Mouse (Mus musculus): ENCODE results near the gene Rasa3. TPM values are rescaled to one million over a fixed set of nuclear protein-coding genes. Genes with fewer than 3 reads are reported as not detected.

The Rasa3 gene
- total RNA-seq (2017): 437 and 443 TPM in 2 replicates

DNA sequence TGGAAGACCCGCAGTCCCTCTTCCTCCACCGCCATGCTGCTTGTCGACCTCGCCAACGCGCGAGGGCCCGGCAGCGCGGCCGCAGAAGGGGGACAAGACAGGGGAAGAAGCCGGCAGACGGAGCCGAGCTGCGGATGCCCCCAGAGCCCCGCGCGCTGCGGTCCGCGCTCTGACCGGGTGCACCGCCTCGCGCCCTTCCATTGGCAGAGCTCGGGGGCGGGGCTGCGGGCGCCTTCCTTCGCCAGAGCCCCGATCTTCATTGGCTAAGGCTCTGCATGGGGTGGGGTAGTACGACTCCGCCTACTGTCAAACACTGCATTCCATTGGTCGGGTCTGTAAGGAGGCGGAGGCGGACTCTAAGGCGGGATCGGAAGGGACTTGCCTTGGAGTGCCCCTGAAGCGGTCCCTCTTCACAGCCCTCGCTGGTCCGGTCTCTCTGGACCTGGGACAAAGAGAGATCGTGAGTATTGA, at the start of gene Rasa3:
Gene Rasa3 (minus strand): TSS at position 191 of the 471 bp plus-strand sequence.
- peak; percentile 77 for ATAC-seq (ENCODE audit: extremely low read depth, insufficient number of reproducible peaks, low FRiP score, poor library complexity, severe bottlenecking)

DNA sequence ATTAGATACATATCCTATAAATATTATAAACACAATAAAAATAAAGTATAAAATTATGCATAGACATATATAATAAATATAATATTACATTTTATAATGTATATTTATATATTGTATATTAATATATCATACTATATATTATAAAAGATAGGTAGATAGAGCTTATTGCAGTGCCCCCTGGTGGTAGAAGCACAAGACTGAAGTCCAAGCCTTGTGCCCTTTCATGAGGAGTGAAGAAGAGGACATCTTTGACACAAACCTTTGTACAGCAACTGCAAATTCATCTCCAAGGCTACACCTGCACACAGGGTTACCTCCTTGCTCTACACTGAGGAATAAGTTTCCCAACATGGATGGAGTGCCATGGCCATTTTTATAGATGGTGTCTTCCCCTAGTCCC, 48.3 kb upstream of the Rasa3 start:
- ATAC-seq (ENCODE audit: extremely low read depth, insufficient number of reproducible peaks, low FRiP score, poor library complexity, severe bottlenecking): peak; percentile 56; the same call in 1 of the 2 replicates

DNA sequence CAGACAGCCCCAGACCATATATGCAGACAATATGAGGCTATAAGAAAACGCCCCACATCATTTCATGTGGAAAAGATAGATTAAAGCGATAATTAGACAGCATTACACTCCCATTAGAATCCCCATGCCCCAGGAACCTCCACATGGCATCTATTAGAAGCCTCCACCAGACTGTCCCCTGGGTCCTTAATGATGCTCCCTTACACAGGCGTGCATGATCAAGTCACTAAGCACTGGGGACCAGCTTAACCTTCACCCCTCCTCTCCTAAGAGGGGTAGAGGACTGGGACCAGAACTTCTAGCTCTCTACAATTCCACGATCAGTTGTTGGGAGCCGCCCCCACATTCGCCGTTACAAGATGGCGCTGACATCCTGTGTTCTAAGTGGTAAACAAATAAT, 41.6 kb upstream of the Rasa3 start:
- ATAC-seq (ENCODE audit: extremely low read depth, insufficient number of reproducible peaks, low FRiP score, poor library complexity, severe bottlenecking): no peak

DNA sequence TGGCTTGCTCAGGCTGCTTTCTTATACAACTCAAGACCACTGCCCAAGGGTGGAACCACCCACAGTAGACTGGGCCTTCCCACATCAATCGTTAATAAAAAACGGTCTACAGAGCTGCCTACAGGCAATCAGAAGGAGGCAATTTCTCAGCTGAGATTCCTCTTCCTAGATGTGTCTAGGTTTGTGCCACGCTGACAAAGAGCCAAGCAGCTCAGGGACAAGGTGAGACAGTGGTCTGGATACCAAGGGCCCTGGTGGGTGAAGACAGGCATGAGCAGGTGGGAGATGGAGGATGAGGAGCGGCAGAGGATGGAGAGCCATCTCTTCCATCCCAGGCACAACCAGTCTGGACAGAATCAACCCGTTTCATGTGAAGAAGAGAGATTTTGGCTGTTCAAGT, 31.1 kb upstream of the Rasa3 start:
- no peak for ATAC-seq (ENCODE audit: extremely low read depth, insufficient number of reproducible peaks, low FRiP score, poor library complexity, severe bottlenecking)

DNA sequence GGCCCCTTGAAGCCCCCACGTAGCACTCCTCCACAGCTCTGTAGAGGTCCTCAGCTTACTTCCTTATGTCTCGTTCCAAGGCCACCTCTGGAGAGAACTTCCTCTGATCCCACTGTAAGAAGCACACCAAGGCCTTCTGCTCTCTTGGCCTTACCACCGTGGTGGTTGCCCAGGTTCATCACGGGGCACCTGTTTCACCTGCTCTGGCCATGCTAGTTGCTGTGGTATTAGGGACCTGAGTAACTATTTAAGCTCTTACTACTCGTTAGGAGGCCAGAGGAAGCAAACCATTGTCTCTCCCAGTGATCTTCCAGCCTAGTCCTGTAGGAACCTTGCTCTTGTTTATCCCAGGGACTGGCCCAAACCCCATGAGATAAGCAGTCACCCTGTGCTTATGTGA, 29.5 kb upstream of the Rasa3 start:
- no peak for ATAC-seq (ENCODE audit: extremely low read depth, insufficient number of reproducible peaks, low FRiP score, poor library complexity, severe bottlenecking)

DNA sequence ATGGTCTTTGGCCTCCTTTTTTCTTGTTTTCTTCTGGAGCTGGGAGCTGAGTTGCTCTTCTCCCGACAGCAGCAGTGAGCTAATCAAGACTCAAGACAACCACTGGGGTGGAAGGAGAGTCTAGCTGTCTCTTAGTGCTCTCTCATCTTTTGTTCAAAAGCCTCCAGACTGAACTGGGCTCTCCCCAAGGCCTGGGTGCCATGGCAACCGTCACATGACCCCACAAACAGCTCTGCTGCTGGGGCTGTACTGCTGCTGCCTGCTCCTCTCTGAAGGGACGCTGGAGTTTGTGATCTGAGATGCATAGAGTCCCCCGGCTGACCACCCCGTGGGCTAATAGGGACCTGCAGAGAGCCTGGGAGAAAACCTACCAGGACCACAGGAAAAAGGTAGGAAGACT, 28.3 kb upstream of the Rasa3 start, which contains the start of gene Cfap97d2:
Gene Cfap97d2 (plus strand): TSS at position 222 of the 400 bp plus-strand sequence.
- 0 out of 2 replicates have a peak, but pooled peaks have one; percentile 23 for ATAC-seq (ENCODE audit: extremely low read depth, insufficient number of reproducible peaks, low FRiP score, poor library complexity, severe bottlenecking)

DNA sequence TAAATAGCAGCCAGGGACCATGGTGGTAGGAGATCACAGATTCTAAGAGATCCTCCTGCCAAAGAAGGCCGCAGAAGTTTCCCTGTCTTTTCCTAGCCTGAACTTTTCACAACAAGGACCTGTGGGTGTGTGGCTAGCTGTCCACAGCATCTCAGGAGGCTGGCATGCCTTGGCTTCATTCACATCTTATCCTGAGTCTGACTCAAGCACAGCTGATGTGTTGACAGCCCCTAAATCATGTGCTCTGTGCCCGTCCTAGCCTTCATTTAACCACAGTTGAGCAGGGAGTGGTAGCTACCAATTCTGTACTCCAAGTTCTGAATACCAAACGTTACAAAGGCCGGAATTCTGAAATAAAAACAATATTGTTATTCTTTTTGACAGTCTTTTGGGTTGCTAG, 26.9 kb upstream of the Rasa3 start:
- ATAC-seq (ENCODE audit: extremely low read depth, insufficient number of reproducible peaks, low FRiP score, poor library complexity, severe bottlenecking): no peak

DNA sequence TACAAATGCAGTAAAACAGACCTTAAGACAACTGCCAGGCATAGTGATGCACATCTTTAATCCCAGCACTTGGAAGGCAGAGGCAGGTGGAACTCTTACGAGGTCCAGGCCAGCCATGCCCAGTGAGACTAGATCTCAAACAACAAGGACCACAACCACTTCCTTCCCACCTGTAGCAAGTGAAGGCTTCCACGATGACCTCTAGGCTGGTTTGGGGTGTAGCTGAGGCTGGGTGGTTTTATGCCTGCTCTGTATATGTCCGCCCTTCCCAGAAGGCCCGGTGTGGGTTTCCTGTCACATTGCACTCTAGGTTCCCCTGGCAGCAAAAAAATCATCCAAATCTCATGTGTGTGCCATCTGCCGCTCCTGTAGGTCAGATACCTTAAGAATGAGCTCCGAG, 26.4 kb upstream of the Rasa3 start:
- ATAC-seq (ENCODE audit: extremely low read depth, insufficient number of reproducible peaks, low FRiP score, poor library complexity, severe bottlenecking): no peak

DNA sequence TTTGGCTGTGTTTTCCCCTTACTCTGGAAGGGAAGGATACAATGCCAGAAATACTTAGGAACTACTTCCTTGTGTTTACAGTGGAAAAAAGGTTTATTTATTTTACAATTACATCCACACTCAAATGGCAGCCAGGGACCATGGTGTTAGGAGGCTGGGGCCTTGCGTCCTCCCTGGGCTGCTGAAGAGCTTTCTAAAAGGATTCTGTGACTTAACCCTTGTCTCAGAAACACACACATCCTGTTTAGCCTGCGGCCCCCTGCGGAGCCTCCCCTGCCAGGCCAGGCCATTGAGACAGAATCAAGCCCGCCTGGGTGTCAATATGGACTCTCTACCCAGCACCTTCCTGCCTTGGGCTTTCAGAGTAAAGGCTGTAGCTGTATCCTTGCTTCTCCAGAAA, 25.4 kb upstream of the Rasa3 start:
- ATAC-seq (ENCODE audit: extremely low read depth, insufficient number of reproducible peaks, low FRiP score, poor library complexity, severe bottlenecking): no peak

DNA sequence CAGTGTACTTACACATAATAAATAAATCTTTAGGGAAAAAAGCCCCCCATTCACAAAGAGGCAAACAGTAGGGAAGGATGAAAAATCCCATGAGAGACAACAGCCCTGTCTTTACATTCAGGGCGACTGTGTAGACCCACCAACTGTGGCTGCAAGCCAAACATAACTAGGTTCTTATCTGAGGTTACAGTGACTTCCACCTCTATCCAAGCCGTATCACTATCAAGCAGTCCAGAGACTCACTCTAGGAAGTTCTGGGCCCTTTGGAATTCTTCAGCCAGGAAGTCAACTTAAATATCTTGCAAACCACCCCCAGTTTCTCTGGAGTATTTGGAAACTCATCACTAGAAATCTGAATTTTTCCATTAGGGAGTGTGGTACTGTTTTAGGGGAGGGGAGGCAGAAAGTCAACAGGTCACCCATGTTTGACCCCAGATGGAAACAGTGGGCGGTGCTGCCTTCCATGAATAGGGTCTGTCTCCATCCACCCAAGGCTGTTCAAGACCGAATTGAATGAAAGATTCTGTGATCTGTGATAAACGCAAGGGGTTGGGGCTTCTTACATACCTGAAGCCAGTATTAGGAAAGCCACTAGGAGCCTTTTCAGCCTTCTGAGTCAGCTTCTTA, 22.0 kb upstream of the Rasa3 start:
- no peak for ATAC-seq (ENCODE audit: extremely low read depth, insufficient number of reproducible peaks, low FRiP score, poor library complexity, severe bottlenecking)

DNA sequence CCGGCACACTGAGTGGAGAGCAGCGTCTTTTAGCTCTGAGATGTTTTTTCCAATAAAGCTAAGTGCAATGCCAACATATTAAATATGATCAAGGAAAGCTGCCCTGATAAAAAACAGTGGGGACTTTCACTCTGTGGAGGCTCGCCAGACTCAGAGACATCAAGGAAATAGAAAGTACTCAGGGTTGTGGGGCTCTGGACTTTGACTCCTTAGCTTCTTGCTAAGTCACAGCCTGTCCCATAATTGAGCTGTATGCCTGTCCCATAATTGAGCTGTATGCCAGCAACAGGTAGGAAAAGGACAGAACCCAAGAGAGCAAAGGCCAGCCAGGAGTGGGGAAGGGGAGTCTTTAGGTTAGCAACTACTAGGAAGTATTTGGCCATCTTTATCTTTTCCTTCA, 20.9 kb upstream of the Rasa3 start:
- ATAC-seq (ENCODE audit: extremely low read depth, insufficient number of reproducible peaks, low FRiP score, poor library complexity, severe bottlenecking): no peak

DNA sequence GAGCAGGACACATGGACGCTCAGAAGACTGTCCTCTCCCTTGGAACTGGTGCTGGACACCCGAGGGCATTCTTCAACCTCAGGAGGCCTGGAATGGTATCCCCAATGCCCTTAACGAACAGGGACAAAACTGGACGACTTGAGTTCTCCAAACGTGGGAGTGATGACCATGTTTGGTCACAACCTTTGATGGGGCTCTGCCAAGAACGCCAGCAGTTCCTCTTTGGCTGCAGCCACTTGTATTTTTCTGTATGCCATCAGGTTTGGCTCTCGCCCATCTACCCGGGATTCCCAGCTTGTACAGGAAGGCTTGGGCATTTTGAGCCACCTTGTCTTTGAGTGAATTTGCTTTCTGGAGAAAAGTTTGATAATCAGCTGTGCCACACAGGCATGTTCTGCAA, 20.3 kb upstream of the Rasa3 start:
- no peak for ATAC-seq (ENCODE audit: extremely low read depth, insufficient number of reproducible peaks, low FRiP score, poor library complexity, severe bottlenecking)

DNA sequence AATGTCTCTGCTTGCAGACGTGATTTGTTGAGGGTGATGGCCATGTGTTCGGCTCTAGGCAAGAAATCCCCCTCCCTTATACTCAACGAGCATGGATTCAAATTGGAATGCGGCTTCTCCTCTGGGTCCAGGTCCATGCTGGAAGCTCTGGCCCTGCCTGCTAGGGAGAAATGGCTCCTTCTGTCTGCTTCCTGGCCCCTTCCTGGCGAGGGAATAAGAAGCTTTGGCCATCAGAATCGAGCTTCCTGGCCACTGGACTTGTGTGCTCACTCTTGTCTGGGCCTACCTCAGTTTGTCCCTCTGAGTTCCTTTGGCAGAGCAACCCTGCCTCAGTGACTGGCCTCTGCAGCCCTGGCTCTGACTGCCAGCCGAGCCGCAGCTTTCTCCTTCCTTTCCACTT, 19.8 kb upstream of the Rasa3 start:
- ATAC-seq (ENCODE audit: extremely low read depth, insufficient number of reproducible peaks, low FRiP score, poor library complexity, severe bottlenecking): no peak

DNA sequence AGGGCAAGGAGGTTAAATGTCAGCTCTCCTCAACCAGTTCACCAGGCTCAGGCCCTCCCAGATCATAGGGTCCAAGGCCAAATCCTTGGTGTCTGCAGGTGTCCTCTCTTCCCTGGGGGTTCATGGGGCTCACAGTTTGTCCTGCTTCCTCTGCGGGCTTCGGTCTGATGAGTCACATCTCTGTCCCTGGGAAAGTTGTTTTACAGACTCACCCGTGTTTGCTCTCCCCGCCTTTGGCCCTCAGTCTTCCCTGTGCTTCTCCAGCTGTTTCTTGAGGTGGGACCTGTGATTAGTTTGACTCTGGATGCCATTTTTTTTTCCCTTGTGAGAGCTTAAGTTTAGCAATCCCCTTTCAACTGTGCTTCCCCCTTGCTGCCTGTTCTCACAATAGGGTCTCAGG, 18.8 kb upstream of the Rasa3 start:
- no peak for ATAC-seq (ENCODE audit: extremely low read depth, insufficient number of reproducible peaks, low FRiP score, poor library complexity, severe bottlenecking)

DNA sequence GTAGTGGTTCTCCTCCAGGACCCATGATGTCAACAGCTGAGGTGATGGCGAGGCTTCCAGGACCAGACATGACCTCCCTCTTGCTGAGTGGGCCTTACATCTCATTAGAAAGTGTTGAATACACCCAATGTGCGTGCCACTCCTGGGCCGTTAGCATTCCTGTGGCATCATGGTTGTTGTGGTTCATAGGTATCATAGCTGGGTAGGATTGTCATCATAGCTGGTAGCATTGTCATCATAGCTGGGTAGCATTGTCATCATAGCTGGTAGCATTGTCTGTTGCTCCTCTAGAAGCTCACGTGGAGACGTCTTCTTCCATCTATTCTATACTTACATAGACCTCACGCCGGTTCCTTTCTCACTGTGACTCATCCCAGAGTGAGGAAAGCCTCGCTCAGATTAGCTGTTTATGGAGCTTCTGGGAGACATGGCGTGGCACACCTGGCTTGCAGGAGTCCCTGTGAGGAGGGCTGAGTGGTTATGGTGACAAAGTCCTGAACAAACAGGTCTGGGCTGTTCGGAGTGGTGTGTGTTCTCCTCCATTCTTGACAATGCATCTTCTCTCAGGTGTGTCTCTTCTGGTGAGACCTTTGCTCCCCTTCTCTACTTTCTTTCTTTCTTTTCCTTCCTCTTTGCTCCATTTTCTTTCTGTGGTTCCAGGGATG, 17.9 kb upstream of the Rasa3 start:
- no peak for ATAC-seq (ENCODE audit: extremely low read depth, insufficient number of reproducible peaks, low FRiP score, poor library complexity, severe bottlenecking)

DNA sequence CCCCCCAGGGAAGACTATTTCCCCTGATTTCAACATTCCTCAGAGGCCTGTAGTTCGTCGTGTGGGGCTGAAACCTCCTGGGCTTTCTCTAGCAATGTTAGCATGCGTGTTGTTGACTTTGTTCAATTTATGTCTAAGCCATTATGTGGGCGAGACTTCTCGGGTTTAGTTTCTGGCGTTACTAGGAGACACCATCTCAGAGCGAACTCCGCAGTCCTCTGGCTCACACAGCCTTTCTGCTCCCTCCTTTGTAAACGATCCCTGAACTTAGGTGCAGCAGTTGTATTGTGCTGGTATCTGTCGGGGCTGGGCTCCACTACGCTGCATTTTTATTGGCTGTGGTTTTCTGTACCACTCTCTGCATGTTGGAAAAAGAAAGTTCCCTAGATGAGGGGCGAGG, 17.3 kb upstream of the Rasa3 start:
- no peak for ATAC-seq (ENCODE audit: extremely low read depth, insufficient number of reproducible peaks, low FRiP score, poor library complexity, severe bottlenecking)

DNA sequence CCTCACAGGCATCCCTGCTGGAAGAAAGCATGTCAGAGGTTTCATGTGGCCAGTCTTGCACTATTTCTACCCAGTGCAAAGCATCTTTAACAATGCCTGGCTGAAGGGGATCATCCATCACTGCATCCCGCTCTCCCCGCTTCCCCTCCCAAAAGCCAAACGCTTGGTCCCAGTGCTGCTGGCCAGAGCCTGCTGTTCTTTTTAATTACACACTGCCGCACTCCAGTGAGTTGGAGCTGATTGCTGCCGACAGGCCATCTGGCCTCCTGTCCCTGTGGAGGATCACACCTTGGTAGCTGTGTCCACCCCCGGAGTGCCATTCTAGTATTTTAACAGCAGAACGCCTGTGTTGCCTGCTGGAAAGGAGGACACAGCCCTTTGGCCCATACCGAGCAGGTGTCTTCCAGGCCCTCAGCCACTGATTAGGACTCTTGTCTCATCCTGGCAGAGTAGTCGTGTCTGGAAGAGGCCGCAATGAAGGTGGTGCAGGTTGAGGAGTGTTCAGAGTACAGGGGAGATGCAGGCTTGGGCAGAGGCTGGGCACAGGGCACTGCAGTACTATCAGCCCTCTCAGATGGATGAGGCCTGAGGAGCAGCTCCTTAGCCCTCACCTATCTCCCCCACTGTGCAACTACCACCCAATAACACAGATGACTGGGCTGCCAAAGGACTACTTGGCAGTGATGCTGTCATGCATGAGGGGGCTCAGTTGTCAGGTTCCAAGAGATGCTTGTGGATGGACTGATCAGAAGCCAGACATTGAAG, 15.1 kb upstream of the Rasa3 start:
- ATAC-seq (ENCODE audit: extremely low read depth, insufficient number of reproducible peaks, low FRiP score, poor library complexity, severe bottlenecking): no peak

DNA sequence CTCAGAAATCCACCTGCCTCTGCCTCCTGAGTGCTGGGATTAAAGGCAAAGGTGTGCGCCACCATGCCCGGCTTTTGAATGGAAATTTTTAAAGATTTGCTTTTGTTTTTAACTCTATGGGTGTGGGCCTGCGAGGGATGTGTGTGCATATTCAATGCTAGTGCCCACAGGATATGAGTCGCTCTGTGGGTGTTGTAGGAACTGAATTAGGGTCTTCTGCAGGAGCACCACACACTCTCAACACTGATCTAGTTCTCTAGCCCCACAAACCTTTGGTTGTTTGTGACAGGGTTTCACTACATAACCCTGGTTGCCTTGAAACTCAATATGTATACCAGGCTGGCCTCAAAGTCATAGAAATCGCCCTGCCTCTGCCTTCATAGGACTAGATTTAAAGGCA, 11.9 kb upstream of the Rasa3 start:
- no peak for ATAC-seq (ENCODE audit: extremely low read depth, insufficient number of reproducible peaks, low FRiP score, poor library complexity, severe bottlenecking)

DNA sequence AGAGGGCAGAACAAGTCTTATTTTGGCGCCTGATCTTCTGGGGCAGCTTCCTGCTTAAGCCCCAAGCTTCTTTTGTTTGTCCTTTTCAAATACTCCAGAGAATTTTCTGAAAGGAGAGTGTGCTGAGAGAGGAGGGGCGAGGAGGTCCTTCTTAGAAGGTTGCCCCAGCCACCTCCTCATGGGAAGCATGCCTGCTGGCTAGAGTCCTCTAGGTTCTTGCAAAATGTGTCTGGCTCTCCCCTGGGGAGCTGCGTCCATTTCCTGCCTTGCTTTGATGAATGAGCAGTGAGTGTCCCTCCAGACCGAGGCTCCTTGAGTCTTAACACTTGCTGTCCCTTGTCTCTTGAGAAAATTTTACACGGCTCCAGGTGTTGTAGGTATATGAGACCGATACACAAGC, 11.1 kb upstream of the Rasa3 start:
- no peak for ATAC-seq (ENCODE audit: extremely low read depth, insufficient number of reproducible peaks, low FRiP score, poor library complexity, severe bottlenecking)

DNA sequence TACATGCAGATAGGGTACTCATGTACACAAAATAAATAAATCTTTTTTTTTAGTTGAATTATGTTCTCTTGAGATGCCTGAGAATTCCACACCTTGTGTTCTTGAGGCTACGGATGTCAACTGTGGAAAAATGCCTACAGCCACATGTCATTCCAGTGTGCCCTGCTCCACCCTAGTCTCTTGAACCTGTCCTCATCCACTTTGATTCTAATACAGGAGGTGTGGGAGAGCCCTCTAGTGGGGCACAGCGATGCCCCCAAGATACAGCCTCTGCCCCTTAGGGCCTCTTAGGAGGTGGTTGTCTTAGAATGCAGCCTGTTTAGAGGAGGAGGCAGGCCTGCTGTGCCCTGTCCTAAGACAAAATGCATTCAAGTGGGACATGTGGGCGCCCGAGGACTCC, 10.5 kb upstream of the Rasa3 start:
- peak; percentile 25; the same call in 1 of the 2 replicates for ATAC-seq (ENCODE audit: extremely low read depth, insufficient number of reproducible peaks, low FRiP score, poor library complexity, severe bottlenecking)

Data from neutrophil, adult 5-6 weeks (primary cell).